Mouse (Mus musculus) heart, embryonic 11.5 days (tissue): ENCODE measurements at regions not wholly inside any gene's neighbourhood (a gene's known extent, or its start where the extent isn't known, plus 50 kb on each side); places are given as distances from the start of the nearest gene placed in this dataset.

ENCODE experiments used
- ATAC-seq: fragments of 200-750 bp; cut with Nextera tagmentation; replicated peaks from 2 replicates; pipeline ENCODE4 v1.8.0; 2017; ENCODE audit warnings: moderate library complexity; ENCODE audit not compliant: insufficient number of reproducible peaks, low FRiP score, low TSS enrichment
- H3K27ac ChIP-seq: fragments of 300-500 bp; sonication (generic); 2 replicates; pipeline ENCODE4 v1.5.1; 2014; ENCODE audit warnings: mild to moderate bottlenecking, low read depth, low read length
- H3K27me3 ChIP-seq: fragments of 300-500 bp; sonication (generic); 2 replicates; pipeline ENCODE4 v1.6.1; 2014; ENCODE audit warnings: mild to moderate bottlenecking, low read length, mixed read lengths; ENCODE audit not compliant: control insufficient read depth, insufficient read depth
- H3K36me3 ChIP-seq: fragments of 300-500 bp; sonication (generic); 2 replicates; pipeline ENCODE4 v1.6.1; 2014; ENCODE audit warnings: mild to moderate bottlenecking, low read length, moderate library complexity, mixed read lengths; ENCODE audit not compliant: control insufficient read depth, insufficient read depth
- H3K4me1 ChIP-seq: fragments of 300-500 bp; sonication (generic); 2 replicates; pipeline ENCODE4 v1.6.1; 2014; ENCODE audit warnings: low read length; ENCODE audit not compliant: control insufficient read depth, insufficient read depth
- H3K4me2 ChIP-seq: fragments of 300-500 bp; sonication (generic); 2 replicates; pipeline ENCODE4 v1.6.1; 2014; ENCODE audit warnings: mild to moderate bottlenecking, moderate library complexity
- H3K4me3 ChIP-seq: fragments of 300-500 bp; sonication (generic); 2 replicates; pipeline ENCODE4 v1.5.1; 2014; ENCODE audit warnings: low read depth, low read length
- H3K9ac ChIP-seq: fragments of 300-500 bp; sonication (generic); 2 replicates; pipeline ENCODE4 v1.6.1; 2014; ENCODE audit warnings: mild to moderate bottlenecking, low read depth, low read length, moderate library complexity
- H3K9me3 ChIP-seq: fragments of 300-500 bp; sonication (generic); replicated peaks from 2 replicates; pipeline ENCODE4 v1.6.1; 2016; ENCODE audit warnings: low read length; ENCODE audit not compliant: control insufficient read depth
- WGBS: fragments of 180-500 bp; shearing (Covaris S2); extraction: QIAGEN DNeasy Blood & Tissue Kit; methylation state at CpG from one replicate; pipeline ENCODE4 v1.1.7; 2014; ENCODE audit not compliant: insufficient replicate concordance; 5-methylcytosine and 5-hydroxymethylcytosine counted together

- no peaks in the 10 kb centered on the region for H3K4me1 ChIP-seq
- no peak overlapping the region for H3K4me3 ChIP-seq
- no peak overlapping the region for H3K27ac ChIP-seq
- no peak overlapping the region for H3K9ac ChIP-seq
- H3K27me3 ChIP-seq: no peaks in the 10 kb centered on the region
- no peak overlapping the region for H3K4me2 ChIP-seq
- 84% methylated on average over 2 of the region's 2 CpGs for WGBS
- no peaks in the 10 kb centered on the region for H3K9me3 ChIP-seq
- no peak for ATAC-seq
- H3K36me3 ChIP-seq: no peaks in the 10 kb centered on the region
Observed at GRCm38 (mm10) chr11:45791696-45792095, 60.2 kb upstream of the Clint1 start.

GRCm38 (mm10) chr11:45794361-45794981 lies 57.4 kb upstream of the Clint1 start:
- Histone ChIP-seq H3K4me1 (no peaks in the 10 kb centered on the region), H3K9ac (no peak overlapping the region), H3K9me3 (no peaks in the 10 kb centered on the region), H3K4me3 (no peak overlapping the region), H3K36me3 (no peaks in the 10 kb centered on the region), H3K4me2 (no peak overlapping the region), H3K27me3 (no peaks in the 10 kb centered on the region), H3K27ac (no peak overlapping the region)
- WGBS: 56% methylated on average over 5 of the region's 5 CpGs
- ATAC-seq: no peak

- no peaks in the 10 kb centered on the region for H3K9me3 ChIP-seq
- no peak overlapping the region for H3K4me3 ChIP-seq
- no peak overlapping the region for H3K4me2 ChIP-seq
- no peaks in the 10 kb centered on the region for H3K36me3 ChIP-seq
- 52% methylated on average over 6 of the region's 6 CpGs for WGBS
- no peak overlapping the region for H3K27ac ChIP-seq
- H3K4me1 ChIP-seq: no peaks in the 10 kb centered on the region
- no peak overlapping the region for H3K9ac ChIP-seq
- H3K27me3 ChIP-seq: no peaks in the 10 kb centered on the region
- no peak for ATAC-seq
Observed at GRCm38 (mm10) chr11:45795322-45795721, 56.5 kb upstream of the Clint1 start.

- H3K4me3 ChIP-seq: no peak overlapping the region
- no peaks in the 10 kb centered on the region for H3K9me3 ChIP-seq
- H3K4me2 ChIP-seq: no peak overlapping the region
- 10% methylated on average over 3 of the region's 3 CpGs for WGBS
- no peak overlapping the region for H3K9ac ChIP-seq
- H3K36me3 ChIP-seq: no peaks in the 10 kb centered on the region
- no peak overlapping the region for H3K27ac ChIP-seq
- H3K27me3 ChIP-seq: no peaks in the 10 kb centered on the region
- no peaks in the 10 kb centered on the region for H3K4me1 ChIP-seq
- ATAC-seq: 0 out of 2 replicates have a peak, but pooled peaks have one; percentile 26
Observed at GRCm38 (mm10) chr11:45795731-45796130, 56.1 kb upstream of the Clint1 start.

GRCm38 (mm10) chr11:45799732-45800386 lies 52.0 kb upstream of the Clint1 start:
- Histone ChIP-seq H3K4me2 (peak overlapping the region; percentile 31; the same call in 1 of the 2 replicates), H3K4me1 (no peaks in the 10 kb centered on the region), H3K9me3 (no peaks in the 10 kb centered on the region), H3K27ac (no peak overlapping the region), H3K9ac (no peak overlapping the region), H3K36me3 (no peaks in the 10 kb centered on the region), H3K27me3 (no peaks in the 10 kb centered on the region), H3K4me3 (no peak overlapping the region)
- no peak for ATAC-seq
- WGBS: 36% methylated on average over 9 of the region's 9 CpGs
